Mouse (Mus musculus): ENCODE data around the gene P4ha3.

DNA sequence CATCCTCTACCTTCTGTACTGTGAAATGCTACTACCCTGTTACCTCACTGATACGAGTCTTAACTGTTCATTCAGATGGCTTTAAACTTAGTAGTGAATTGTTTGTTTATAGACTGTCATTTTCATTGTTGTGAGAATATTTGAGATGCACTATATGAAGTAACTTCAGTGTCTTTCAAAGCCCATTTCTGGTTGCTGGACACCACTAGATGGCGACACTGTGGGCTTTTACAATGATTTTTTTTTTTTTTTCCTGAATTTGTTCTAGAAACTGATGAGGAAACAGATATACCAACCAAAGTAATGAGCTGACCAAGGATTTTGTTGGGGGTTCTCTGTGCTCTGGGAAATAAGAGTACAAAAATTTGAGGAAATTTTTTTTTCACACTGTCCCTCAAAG is 8.9 kb upstream of the P4ha3 start:
- TF ChIP-seq CTCF (IDR thresholded peaks at IDR 0.05; ENCODE audit: low read depth, low read length) = no peak
- no peak for TF ChIP-seq POLR2A (IDR thresholded peaks at IDR 0.05; ENCODE audit: extremely low read depth, insufficient read depth, low read length)
